Mouse (Mus musculus) midbrain, embryonic 16.5 days (tissue): Measurements from ENCODE around the gene Lmbr1l. TPM values are rescaled to one million over a fixed set of nuclear protein-coding genes. Genes with fewer than 3 reads are reported as not detected.
"Not testable (repeated sequence)": the region's sequence is repeated elsewhere in the genome, so short reads cannot be mapped to it uniquely, and the experiment has no call there.

Source experiments
- ATAC-seq: fragments of 200-750 bp; cut with Nextera tagmentation; 2 replicates; pipeline ENCODE4 v1.8.0; 2017; ENCODE audit warnings: moderate TSS enrichment
- H3K27ac ChIP-seq: fragments of 300-500 bp; sonication (generic); 2 replicates; pipeline ENCODE4 v1.5.1; 2014; ENCODE audit warnings: mild to moderate bottlenecking, low read length, mixed read lengths
- H3K27me3 ChIP-seq: fragments of 300-500 bp; sonication (generic); 2 replicates; pipeline ENCODE4 v1.6.1; 2014; ENCODE audit warnings: low read depth, low read length, mixed read lengths; ENCODE audit not compliant: control insufficient read depth, insufficient read depth
- H3K36me3 ChIP-seq: fragments of 300-500 bp; sonication (generic); 2 replicates; pipeline ENCODE4 v1.6.1; 2014; ENCODE audit warnings: mild to moderate bottlenecking, low read length, moderate library complexity, mixed read lengths; ENCODE audit not compliant: control insufficient read depth, insufficient read depth
- H3K4me1 ChIP-seq: fragments of 300-500 bp; sonication (generic); 2 replicates; pipeline ENCODE4 v1.6.1; 2014; ENCODE audit warnings: mild to moderate bottlenecking, low read length, mixed read lengths; ENCODE audit not compliant: control insufficient read depth, insufficient read depth
- H3K4me2 ChIP-seq: fragments of 300-500 bp; sonication (generic); 2 replicates; pipeline ENCODE4 v1.6.1; 2014; ENCODE audit warnings: mild to moderate bottlenecking, low read length, mixed read lengths
- H3K4me3 ChIP-seq: fragments of 300-500 bp; sonication (generic); 2 replicates; pipeline ENCODE4 v1.5.1; 2014; ENCODE audit warnings: low read depth, mild to moderate bottlenecking, low read length, moderate library complexity, mixed read lengths
- H3K9ac ChIP-seq: fragments of 300-500 bp; sonication (generic); 2 replicates; pipeline ENCODE4 v1.6.1; 2014; ENCODE audit warnings: low read depth, low read length, mixed read lengths
- H3K9me3 ChIP-seq: fragments of 300-500 bp; sonication (generic); replicated peaks from 2 replicates; pipeline ENCODE4 v1.6.1; 2014; ENCODE audit warnings: mild to moderate bottlenecking, low read length, mixed read lengths; ENCODE audit not compliant: control insufficient read depth, poor library complexity, severe bottlenecking
- WGBS: fragments of 180-500 bp; shearing (Covaris S2); extraction: QIAGEN DNeasy Blood & Tissue Kit; methylation state at CpG from one replicate; pipeline ENCODE4 v1.1.7; 2014; 5-methylcytosine and 5-hydroxymethylcytosine counted together
- polyA plus RNA-seq: library from polyadenylated mRNA; unstranded; fragments of >200 nt; fragmentation: Nextera tagmentation; extraction: Ambion mirVana; gene quantifications from 2 replicates; pipeline ENCODE4 v1.2.1, GENCODE M21; 2015

Gene Lmbr1l
- polyA plus RNA-seq, 1 experiment from 2014 or later, result 27.9 TPM

DNA sequence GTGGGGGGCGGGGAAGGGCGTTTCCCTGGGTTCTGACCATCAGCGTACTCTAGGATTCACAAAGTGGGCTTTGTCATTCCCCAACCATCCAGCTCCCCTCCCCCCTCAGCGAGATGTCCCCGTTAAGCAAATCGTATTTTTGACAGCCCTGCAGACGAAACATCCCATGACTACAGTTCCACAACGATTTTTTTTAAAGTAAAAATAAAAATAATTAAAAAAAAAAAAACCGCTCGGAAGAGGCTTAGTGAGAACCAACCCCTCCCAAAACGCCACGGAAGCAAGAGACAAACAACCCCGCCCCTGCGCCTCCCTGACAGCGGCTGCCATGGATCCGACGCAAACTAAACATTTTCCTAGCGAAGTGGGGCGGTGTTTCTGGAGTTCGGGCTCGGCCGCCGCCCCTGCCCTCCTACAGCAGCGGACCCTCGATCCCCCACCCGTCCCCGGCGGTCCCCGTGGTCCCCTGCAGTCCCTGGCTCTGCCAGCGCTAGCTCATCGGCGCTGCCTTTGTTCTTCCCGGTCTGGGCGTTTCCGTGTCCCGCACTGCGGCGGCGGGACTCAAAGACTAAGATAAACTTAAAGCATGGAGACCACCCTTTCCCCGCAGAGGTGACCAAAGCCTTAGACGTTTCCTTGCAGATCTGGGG is 34.8 kb upstream of the Lmbr1l start:
- H3K4me3 ChIP-seq, result peak overlapping the region; percentile 94
- ATAC-seq, result peak; percentile 41
- H3K9me3 ChIP-seq, result no peaks in the 10 kb centered on the region
- H3K27ac ChIP-seq, result peak overlapping the region; percentile 100
- no peaks in the 10 kb centered on the region for H3K27me3 ChIP-seq
- peaks cover 3% of the 10 kb centered on the region; the same call in 1 of the 2 replicates for H3K36me3 ChIP-seq
- H3K4me1 ChIP-seq, result peaks cover 15% of the 10 kb centered on the region
- WGBS, result under 1% methylated on average over 41 of the region's 41 CpGs
- H3K4me2 ChIP-seq, result peak overlapping the region; percentile 12; the same call in 1 of the 2 replicates
- H3K9ac ChIP-seq, result peak overlapping the region; percentile 100

DNA sequence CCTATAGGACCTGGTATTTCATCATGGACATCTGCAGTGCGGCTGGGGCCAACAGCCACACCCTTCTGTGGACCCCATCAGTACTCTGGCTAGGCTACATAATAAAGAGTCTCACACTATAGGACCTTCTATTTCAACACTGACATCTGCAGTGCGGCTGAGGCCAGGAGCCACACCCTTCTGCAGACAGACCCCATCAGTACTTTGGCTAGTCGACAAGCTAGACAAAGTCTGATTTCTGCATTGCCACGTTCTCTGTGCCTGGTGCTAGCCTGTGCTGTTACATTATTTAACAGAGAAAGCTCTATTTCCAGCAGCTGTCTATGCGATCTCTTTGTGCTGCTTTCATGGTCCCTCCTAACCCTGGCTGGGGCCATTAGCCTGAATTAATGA is 34.0 kb upstream of the Lmbr1l start:
- Histone ChIP-seq H3K27me3 (no peaks in the 10 kb centered on the region), H3K9ac (peak overlapping the region; percentile 100), H3K4me2 (peak overlapping the region; percentile 59), H3K27ac (peak overlapping the region; percentile 100), H3K36me3 (peaks cover 3% of the 10 kb centered on the region; the same call in 1 of the 2 replicates), H3K4me1 (peaks cover 22% of the 10 kb centered on the region), H3K4me3 (peak overlapping the region; percentile 94), H3K9me3 (no peaks in the 10 kb centered on the region)
- under 1% methylated on average over 5 of the region's 5 CpGs for WGBS
- ATAC-seq, result no peak

DNA sequence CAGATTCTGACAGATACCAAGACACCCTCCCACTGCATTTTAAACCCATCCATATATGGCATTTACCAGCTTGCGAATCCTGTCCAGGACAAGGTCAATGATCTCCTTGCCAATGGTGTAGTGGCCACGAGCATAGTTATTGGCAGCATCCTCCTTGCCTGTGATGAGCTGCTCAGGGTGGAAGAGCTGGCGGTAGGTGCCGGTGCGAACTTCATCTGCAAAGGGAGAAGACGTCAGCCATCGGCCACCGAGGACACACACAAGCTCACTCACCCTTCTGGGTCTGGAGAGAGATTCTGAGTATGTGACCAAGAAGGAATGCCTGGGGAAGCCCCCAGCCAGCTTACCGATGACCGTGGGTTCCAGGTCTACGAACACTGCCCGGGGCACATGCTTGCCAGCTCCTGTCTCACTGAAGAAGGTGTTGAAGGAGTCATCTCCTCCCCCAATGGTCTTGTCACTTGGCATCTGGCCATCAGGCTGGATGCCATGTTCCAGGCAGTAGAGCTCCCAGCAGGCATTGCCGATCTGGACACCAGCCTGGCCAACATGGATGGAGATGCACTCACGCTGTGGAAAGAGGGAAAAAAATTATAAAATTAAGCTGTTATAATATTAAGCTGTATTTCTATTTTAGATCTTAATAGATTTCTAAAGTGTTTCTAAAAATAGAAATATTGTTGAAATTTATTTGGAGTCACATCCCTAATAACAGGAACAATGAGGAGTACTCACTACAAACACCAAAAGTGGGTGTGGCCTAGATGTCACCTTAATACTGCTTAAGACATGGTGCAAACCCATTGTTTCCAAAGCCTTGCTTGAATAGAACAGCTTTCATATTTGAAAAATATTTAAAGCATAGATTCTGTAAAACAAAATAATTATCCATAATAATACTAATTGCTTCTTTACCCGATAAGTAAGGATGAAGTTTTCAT is 33.4 kb upstream of the Lmbr1l start:
- H3K36me3 ChIP-seq, H3K9me3 ChIP-seq, ATAC-seq, H3K27me3 ChIP-seq: not testable (repeated sequence)
- WGBS, result 24% methylated on average over 11 of the region's 15 CpGs
- H3K9ac ChIP-seq, result peak overlapping the region; percentile 100
- H3K27ac ChIP-seq, result peak overlapping the region; percentile 100
- peak overlapping the region; percentile 59 for H3K4me2 ChIP-seq
- H3K4me1 ChIP-seq, result peaks cover 22% of the 10 kb centered on the region
- H3K4me3 ChIP-seq, result peak overlapping the region; percentile 94

DNA sequence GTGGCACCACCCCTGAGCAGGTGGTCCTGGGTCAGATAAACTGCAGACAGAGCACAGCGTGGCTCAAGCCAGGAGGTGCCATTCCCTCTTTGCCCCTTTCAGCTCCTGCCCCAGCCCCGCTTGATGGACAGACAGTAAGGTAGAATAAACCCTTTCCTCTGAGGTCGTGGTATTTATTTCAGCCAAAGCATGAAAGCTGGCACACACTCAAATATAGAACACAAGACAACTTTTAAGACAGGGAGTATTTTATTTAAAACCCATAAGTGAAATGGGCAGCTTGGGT is 31.5 kb upstream of the Lmbr1l start:
- ATAC-seq, result no peak
- H3K4me2 ChIP-seq, result peak overlapping the region; percentile 99
- no peaks in the 10 kb centered on the region for H3K9me3 ChIP-seq
- H3K36me3 ChIP-seq, result peaks cover 3% of the 10 kb centered on the region; the same call in 1 of the 2 replicates
- H3K4me1 ChIP-seq, result peaks cover 17% of the 10 kb centered on the region
- WGBS, result 22% methylated on average over 3 of the region's 3 CpGs
- peak overlapping the region; percentile 68 for H3K9ac ChIP-seq
- peak overlapping the region; percentile 49 for H3K4me3 ChIP-seq
- peak overlapping the region; percentile 66 for H3K27ac ChIP-seq
- no peaks in the 10 kb centered on the region for H3K27me3 ChIP-seq

DNA sequence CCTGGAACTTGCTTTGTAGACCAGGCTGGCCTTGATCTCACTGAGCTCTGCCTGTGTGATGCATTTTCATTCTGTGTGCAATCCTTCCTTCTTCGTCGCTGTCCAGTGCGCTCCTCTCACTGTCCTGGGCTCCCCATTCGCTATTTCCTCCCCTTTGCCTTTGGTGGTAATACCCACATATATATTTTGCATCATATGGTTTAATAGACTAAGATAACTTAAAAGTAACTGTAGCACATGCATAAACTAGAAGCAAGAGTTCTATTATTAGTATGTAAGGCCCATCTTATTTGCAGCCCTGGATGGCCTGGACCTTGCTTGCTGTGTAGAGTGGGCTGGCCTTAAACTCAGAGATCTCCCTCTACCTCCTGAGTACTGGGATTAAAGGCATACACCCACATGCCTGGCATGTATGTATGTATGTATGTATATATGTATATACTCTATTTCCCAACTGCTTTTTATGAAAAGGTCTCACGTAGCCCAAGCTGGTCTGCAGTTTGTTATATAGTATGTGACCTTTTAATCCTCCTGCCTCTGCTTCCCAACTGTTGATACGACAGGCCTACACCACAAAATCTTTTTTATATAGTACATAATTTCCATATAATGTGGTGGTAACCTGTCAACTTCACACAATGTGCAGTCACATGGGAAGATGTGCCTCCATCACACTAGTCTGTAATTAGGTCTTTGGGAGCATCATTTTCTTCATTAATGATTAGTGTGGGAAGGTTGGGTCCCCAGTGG is 31.0 kb upstream of the Lmbr1l start:
- H3K9ac ChIP-seq, result peak overlapping the region; percentile 68
- H3K27ac ChIP-seq, result peak overlapping the region; percentile 66
- peak overlapping the region; percentile 99 for H3K4me2 ChIP-seq
- peaks cover 17% of the 10 kb centered on the region for H3K4me1 ChIP-seq
- H3K36me3 ChIP-seq, result peaks cover 3% of the 10 kb centered on the region; the same call in 1 of the 2 replicates
- H3K27me3 ChIP-seq, result no peaks in the 10 kb centered on the region
- no peak for ATAC-seq
- no peaks in the 10 kb centered on the region for H3K9me3 ChIP-seq
- H3K4me3 ChIP-seq, result peak overlapping the region; percentile 49
- 36% methylated on average over 6 of the region's 6 CpGs for WGBS

DNA sequence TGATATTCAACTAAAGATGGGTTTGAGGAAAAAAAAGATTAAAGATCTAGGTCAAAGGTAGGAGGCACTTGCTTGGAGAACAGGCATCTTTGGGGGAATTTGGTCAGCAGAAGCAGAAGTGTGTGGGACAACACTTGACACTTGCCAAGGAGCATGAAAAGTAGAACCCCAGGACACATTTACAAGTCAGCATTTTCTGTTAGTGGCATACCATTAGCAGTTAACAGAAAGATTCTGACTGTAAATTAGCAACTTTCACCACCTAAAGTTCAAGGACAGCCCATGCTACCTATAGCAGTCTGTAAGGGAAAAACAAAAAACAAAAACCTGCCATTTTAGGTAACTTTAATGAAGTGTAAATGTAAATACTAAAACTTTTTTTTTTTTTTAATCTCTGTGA is 30.4 kb upstream of the Lmbr1l start:
- Histone ChIP-seq H3K4me1 (peaks cover 17% of the 10 kb centered on the region), H3K4me2 (peak overlapping the region; percentile 99), H3K4me3 (peak overlapping the region; percentile 49), H3K9me3 (no peaks in the 10 kb centered on the region), H3K27ac (peak overlapping the region; percentile 60), H3K36me3 (peaks cover 3% of the 10 kb centered on the region; the same call in 1 of the 2 replicates), H3K27me3 (no peaks in the 10 kb centered on the region), H3K9ac (peak overlapping the region; percentile 68; the same call in 1 of the 2 replicates)
- ATAC-seq, result no peak

DNA sequence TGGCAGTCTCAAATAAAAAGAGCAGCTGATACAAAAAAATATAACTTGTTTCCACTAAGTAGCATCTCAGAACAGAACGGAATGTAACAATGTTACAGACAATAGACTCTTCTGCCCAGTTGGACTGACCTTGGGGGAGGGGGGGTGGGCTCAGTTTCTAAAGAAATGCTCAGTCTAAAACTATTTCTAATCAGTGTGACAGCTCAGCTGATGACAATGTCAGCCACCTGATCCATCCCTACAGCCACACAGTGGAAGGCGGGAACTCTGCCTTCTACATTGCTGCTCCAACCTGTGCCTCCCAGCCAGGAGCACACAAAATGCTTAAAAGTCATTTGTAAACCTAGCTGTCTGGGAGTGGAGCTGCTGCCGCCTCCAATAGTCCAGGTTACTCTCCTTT is 29.9 kb upstream of the Lmbr1l start:
- H3K4me3 ChIP-seq, result peak overlapping the region; percentile 26
- H3K4me2 ChIP-seq, result peak overlapping the region; percentile 99
- no peaks in the 10 kb centered on the region for H3K27me3 ChIP-seq
- no peak for ATAC-seq
- H3K9ac ChIP-seq, result peak overlapping the region; percentile 68
- no peaks in the 10 kb centered on the region for H3K9me3 ChIP-seq
- peaks cover 3% of the 10 kb centered on the region; the same call in 1 of the 2 replicates for H3K36me3 ChIP-seq
- peak overlapping the region; percentile 60 for H3K27ac ChIP-seq
- H3K4me1 ChIP-seq, result peaks cover 17% of the 10 kb centered on the region
- 20% methylated on average over 3 of the region's 3 CpGs for WGBS

DNA sequence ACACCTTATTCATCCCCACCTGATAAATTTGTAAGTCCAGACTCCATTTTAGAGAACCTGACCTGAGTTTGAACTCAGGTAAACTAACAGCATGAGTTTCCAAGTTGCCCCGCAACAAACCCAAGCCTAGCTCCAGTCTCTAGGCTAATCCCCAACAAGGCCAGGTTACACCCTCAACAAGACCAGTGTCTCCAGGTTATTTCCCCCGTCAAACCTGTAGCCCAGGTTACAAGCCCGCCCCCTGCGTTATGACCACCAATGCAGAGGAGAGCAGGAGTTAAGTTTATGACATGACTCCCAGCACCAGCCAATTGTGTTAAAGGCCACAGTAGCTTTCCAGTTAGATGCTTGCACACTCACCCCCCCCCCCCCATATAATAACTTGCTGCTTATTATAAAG is 25.1 kb upstream of the Lmbr1l start:
- WGBS, result 83% methylated on average over 4 of the region's 4 CpGs
- Histone ChIP-seq H3K27me3 (no peaks in the 10 kb centered on the region), H3K4me3 (no peak overlapping the region), H3K4me1 (peaks cover 12% of the 10 kb centered on the region), H3K36me3 (no peaks in the 10 kb centered on the region), H3K4me2 (no peak overlapping the region), H3K9ac (no peak overlapping the region), H3K27ac (no peak overlapping the region), H3K9me3 (no peaks in the 10 kb centered on the region)
- ATAC-seq, result no peak
